Mouse (Mus musculus) ovary, adult 18-20 months (tissue): ENCODE results near the gene Art2b.
"Not testable (repeated sequence)": the region's sequence is repeated elsewhere in the genome, so short reads cannot be mapped to it uniquely, and the experiment has no call there.

Experiments used
- DNase-seq: peaks from one replicate; pipeline ENCODE4 v3.0.0; 2022; ENCODE audit warnings: low spot score, mixed read lengths

Gene Art2b

GRCm38 (mm10) chr7:101585408-101585807 is at the start of gene Art2b:
Art2b (minus strand) TSS chr7:101585600.
- DNase-seq: no peak

DNA sequence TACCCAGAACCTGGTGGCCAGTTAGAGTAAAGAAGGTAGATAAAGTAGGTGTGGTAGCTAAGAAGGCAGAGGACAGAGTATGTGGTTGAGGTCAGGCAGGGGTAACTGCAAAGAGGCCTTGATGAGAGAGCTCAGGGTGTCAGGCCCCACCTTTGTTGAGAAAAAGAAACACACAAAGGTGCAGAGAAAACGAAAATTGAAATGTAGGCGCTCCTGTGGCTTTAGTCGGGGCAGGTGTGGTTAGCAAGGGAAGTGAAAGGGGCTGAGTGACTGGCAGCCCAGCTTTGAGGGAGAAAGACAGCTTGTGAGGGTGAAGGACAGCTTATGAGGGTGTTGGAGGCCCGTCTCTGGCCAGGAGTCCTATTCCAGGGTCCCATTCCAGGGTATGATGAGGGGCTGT is 49.1 kb upstream of the Art2b start:
- no peak for DNase-seq

- DNase-seq: no peak
Observed at GRCm38 (mm10) chr7:101633629-101634177, 48.3 kb upstream of the Art2b start.

- no peak for DNase-seq
Observed at GRCm38 (mm10) chr7:101628481-101628880, 43.1 kb upstream of the Art2b start.

DNA sequence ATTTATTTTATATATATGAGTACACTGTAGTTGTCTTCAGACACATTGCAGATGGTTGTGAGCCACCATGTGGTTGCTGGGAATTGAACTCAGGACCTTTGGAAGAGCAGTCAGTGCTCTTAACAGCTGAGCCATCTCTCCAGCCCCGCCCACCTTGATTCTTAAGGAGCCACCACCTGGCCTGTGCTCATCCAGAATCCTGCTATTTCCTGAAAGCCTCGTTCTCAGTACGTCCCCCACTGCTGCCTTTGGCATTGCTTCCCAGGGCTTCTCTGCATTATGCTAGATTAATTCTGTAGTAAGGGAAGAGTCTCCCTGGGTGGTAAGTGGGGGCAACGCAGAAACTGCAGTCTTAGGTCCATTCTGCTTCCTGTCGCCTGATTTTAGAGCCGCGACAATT is 41.8 kb upstream of the Art2b start:
- DNase-seq: not testable (repeated sequence)

GRCm38 (mm10) chr7:101624283-101624682 is 38.9 kb upstream of the Art2b start:
- DNase-seq: no peak

DNA sequence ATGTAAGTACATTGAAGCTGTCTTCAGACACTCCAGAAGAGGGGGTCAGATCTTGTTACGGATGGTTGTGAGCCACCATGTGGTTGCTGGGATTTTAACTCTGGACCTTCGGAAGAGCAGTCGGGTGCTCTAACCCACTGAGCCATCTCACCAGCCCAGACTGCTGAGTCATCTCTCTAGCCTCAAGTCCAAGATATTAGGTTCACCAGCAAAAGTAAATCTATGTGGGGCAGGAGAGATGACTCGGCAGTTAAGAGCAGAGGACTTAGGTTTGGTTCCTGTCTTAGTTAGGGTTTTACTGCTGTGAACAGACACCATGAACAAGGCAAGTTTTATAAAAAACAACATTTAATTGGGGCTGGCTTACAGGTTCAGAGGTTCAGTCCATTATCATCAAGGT is 36.5 kb upstream of the Art2b start:
- not testable (repeated sequence) for DNase-seq

- DNase-seq: no peak
Observed at GRCm38 (mm10) chr7:101620373-101620772, 35.0 kb upstream of the Art2b start.

DNA sequence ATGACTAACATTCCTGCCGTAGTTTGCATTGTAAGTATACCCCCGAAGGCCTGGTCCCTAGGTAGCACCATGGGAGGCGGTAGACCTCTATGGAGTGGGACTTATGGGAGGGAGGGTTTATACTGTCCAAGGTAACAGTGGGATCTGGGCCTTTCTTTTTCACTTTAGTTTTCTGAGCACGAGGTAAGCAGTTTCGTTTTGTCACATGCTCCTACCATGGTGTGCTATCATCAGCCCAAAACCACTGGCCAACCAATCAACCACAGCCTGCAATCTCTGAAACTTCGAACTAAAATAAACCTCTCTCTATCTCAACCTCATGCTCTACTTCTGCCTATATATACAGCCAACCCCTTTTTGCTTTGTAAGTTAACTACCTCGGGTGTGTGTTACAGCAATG is 32.9 kb upstream of the Art2b start:
- no peak for DNase-seq

GRCm38 (mm10) chr7:101617438-101618165 is 32.2 kb upstream of the Art2b start:
- DNase-seq: no peak

- no peak for DNase-seq
Observed at GRCm38 (mm10) chr7:101616136-101616835, 30.9 kb upstream of the Art2b start.

DNA sequence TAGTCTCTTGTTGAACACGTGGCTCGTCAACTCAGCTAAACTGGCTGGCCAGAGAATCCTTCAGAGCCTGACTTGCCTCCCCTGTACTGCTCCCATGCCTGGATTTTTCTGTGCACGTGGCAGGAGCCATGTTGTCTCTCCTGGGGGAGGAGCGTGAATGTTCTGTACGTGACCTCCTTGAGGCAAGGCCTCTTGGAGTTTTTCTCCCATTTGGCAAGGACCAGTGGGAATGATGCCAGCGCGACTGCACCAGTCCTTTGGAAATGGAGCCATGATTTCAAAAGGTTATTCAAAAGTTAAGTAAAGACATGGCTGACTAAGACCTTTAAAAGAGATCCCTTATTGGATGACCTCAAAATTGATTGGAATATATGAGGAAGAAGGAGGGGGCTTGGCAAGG is 30.0 kb upstream of the Art2b start:
- peak; percentile 6 for DNase-seq

DNA sequence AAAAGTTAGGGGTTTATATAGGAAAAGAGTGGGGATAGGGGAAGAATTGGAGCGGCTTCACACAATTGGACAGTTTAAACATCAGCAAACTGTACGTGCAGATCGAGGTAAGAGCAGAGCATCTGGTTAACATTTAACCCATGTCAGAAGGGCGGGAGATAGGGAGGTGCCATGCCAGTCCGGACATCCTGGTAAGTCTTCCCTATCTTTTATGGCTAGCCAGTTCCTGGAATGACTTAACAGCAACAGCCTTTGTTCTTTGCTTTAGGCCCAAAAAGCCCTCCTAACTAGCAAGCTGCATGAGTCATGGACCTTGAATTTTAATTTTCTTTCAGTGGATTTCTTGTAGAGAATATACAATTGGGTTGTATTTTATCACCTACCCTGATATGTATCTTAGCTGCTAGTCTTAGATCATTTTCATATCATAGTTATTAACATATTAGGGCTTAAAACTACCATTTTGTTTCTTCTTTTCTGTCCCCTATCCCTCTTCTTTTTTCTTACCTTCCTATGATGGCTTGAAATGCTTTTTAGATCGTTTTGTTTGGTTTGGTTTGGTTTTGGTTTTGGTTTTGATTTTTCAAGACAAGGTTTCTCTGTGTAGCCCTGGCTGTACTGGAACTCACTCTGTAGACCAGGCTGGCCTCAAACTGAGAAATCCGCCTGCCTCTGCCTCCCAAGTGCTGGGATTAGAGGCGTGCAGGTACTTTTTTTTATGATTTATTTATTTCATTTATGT is 27.6 kb upstream of the Art2b start:
- not testable (repeated sequence) for DNase-seq

GRCm38 (mm10) chr7:101607845-101608244 is 22.4 kb upstream of the Art2b start:
- DNase-seq: no peak

- DNase-seq: no peak
Observed at GRCm38 (mm10) chr7:101600406-101600805, 15.0 kb upstream of the Art2b start.

DNA sequence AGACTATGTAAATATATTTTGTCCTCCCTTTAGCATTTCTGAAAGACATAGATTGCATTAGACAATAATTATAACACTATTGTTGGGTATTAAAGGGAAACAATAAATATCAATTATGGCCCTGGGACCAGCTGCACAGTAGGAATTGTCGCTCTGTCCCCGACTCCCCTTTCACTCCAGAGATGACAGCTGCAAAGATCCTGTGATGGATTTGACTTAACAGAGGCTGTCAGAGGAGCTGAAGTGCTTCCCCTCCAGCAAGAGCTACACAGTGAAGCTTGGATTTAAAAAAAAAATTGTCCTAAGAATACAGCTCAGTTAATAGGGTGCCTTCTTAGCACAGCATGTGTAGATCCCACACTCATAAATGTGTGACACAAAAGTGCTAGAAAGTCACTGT is 13.1 kb upstream of the Art2b start:
- DNase-seq: no peak

- DNase-seq: no peak
Observed at GRCm38 (mm10) chr7:101594969-101595368, 9.6 kb upstream of the Art2b start.

DNA sequence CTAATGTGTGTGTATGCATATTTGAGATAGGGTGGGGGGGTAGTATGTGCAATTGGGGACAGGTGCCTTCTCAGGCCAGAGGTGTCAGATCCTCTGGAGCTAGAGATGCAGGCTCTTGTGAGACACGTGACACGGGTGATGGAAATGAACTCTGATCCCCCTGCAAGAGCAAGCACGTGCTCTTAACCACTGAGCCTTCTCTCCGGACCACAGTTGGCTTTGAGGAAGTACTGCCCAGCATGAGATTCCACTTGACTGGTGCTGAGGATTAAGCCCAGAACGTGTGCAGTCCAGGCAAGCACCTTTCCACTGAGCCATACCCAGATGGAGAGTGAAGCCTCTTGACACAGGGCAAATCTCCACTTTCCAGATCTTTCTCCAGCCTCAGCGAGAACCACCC is 1.1 kb downstream of the Art2b start:
- DNase-seq: not testable (repeated sequence)

DNA sequence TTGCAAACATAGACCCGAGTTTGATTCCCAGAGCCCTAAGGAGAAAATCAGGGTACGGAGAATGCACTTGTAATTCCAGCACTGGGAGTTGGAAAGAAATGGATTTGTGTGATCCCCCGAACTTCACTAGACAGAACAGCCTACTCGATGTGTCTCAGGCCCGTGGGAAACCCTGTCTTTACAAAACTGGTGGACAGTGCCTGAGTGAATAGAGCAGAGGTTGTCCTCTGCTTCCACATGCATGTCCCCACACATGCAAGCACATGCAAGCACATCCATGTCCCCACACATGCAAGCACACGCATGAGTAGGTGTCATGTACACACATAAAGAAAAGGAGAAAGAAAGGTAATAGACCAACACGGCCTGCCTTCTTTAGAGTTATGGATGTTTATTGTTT is 3.4 kb downstream of the Art2b start:
- no peak for DNase-seq

- not testable (repeated sequence) for DNase-seq
Observed at GRCm38 (mm10) chr7:101580863-101581262, 4.5 kb downstream of the Art2b start.

- no peak for DNase-seq
Observed at GRCm38 (mm10) chr7:101574413-101574812, 11.0 kb downstream of the Art2b start.

DNA sequence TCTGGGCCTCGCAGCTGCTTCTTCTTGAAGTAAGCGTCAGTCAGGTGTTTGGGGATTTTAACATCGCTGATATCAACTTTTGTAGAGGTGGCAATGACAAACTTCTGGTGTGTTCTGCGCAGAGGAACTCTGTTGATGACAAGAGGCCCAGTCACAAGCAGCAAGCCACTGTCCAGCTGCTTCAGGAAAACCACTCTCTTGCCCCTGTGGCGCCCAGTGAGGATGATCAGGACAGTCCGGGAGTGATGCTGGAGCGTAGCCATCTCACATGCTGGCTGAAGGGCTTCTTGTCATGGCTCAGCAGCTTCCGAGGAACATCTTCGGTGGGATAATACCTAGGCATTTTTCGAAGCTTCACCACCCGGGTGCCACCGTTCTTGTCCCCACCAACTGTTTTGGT is 11.8 kb downstream of the Art2b start:
- DNase-seq: not testable (repeated sequence)

DNA sequence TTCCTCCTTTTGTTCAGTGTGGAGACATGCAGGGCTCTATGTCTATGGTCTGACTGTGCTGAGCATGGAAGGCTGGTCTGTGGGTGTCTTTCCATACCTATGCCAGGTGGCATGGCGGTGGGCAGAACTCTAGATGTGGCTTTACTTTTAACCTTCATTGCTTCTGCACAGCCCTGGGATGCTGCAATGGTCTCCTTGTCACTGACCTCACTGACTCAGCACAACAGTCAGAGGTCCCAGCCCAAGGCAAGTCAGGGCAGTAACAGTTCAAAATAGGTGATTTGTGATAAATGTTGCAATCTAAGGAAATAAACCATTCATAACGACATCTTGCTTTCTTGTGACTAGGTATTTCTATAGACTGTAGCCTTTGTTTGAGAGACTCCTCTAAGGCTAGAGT is 21.3 kb downstream of the Art2b start:
- no peak for DNase-seq
